16 mouse cellular contexts compared by ENCODE assay signal in genomic region chr13:51705882-51706854, GRCm38 (mm10). TPM values are rescaled to one million over a fixed set of nuclear protein-coding genes. Genes with fewer than 3 reads are reported as not detected.
DNase-seq lines count a peak whose midpoint lies in the region; ATAC-seq and TF ChIP-seq lines count a peak whose summit lies in the region.
"Had no signal": no experiment of that assay in that cellular context is flagged by ENCODE, and none has a peak within 500 bp of the region (broad histone marks: within the 10 kb centered on the region; RNA-seq: fewer than 3 reads in every experiment).

No protein-coding gene starts in this region.

- DNase-seq in left cerebral cortex, adult 2 months (ENCODE audit: extremely low spot score in 1 of 2, low spot score in 2 of 2), result no peak
- DNase-seq in left cerebral cortex, adult 11 months (ENCODE audit: low spot score), result no peak
- peak; percentile 56 for DNase-seq in G1E (ENCODE audit: low spot score)
- DNase-seq in brain, adult 2 months (ENCODE audit: low read depth, low spot score), result peak; percentile 78
- no peak for DNase-seq in gastrocnemius, postnatal 14 days
- no peak for DNase-seq in gastrocnemius, adult 8-10 months (ENCODE audit: low spot score in 2 of 2)
- DNase-seq: cerebellum, adult 8-10 months; heart, postnatal 14 days; kidney, adult 2 months; layer of hippocampus, postnatal 36 days; right cerebral cortex, postnatal 14 days had no signal

- TF ChIP-seq CTCF in left cerebral cortex, adult 2 months (IDR thresholded peaks at IDR 0.05), result no peak
- no peak for TF ChIP-seq CTCF in G1E (IDR thresholded peaks at IDR 0.05; ENCODE audit: low read depth, low read length)

- H3K27me3 ChIP-seq in G1E (ENCODE audit: insufficient read depth, low read length), result no peaks in the 10 kb centered on the region
- no peaks in the 10 kb centered on the region for H3K27me3 ChIP-seq in neural tube, embryonic 14.5 days (ENCODE audit: control insufficient read depth, insufficient read depth, low read length)
- H3K27me3 ChIP-seq: embryonic facial prominence, embryonic 12.5 days; limb, embryonic 13.5 days; megakaryocyte, embryonic 14.5 days; neural tube, embryonic 12.5 days had no signal

- peaks cover 91% of the 10 kb centered on the region for H3K36me3 ChIP-seq in G1E (replicated peaks)
- 0 out of 2 replicates have a peak, but pooled peaks cover 3% of the 10 kb centered on the region for H3K36me3 ChIP-seq in neural tube, embryonic 14.5 days (ENCODE audit: control insufficient read depth, insufficient read depth, low read length)
- H3K36me3 ChIP-seq: embryonic facial prominence, embryonic 12.5 days had no signal

- 57% methylated on average over 22 of the region's 22 CpGs for WGBS in neural tube, embryonic 14.5 days

- peaks cover 26% of the 10 kb centered on the region for H3K4me1 ChIP-seq in G1E (ENCODE audit: insufficient read depth, low read depth, low read length)
- H3K4me1 ChIP-seq in neural tube, embryonic 14.5 days (ENCODE audit: control insufficient read depth, insufficient read depth, low read length), result no peaks in the 10 kb centered on the region
- H3K4me1 ChIP-seq: embryonic facial prominence, embryonic 12.5 days; limb, embryonic 13.5 days had no signal

- no peak overlapping the region for H3K4me3 ChIP-seq in left cerebral cortex, adult 2 months
- H3K4me3 ChIP-seq in G1E (ENCODE audit: low read depth, low read length), result peak overlapping the region; percentile 8; the same call in 1 of the 2 replicates
- H3K4me3 ChIP-seq in neural tube, embryonic 14.5 days (ENCODE audit: low read depth, low read length), result no peak overlapping the region
- H3K4me3 ChIP-seq: embryonic facial prominence, embryonic 12.5 days; limb, embryonic 13.5 days; megakaryocyte, embryonic 14.5 days; neural tube, embryonic 12.5 days had no signal

- H3K9ac ChIP-seq in neural tube, embryonic 14.5 days (replicated peaks; ENCODE audit: low read depth, low read length), result no peak overlapping the region
- H3K9ac ChIP-seq: embryonic facial prominence, embryonic 12.5 days; limb, embryonic 13.5 days; neural tube, embryonic 12.5 days had no signal

- no peaks in the 10 kb centered on the region for H3K9me3 ChIP-seq in G1E (replicated peaks)
- no peaks in the 10 kb centered on the region for H3K9me3 ChIP-seq in neural tube, embryonic 14.5 days (ENCODE audit: control insufficient read depth, low read length)
- H3K9me3 ChIP-seq: embryonic facial prominence, embryonic 12.5 days; limb, embryonic 13.5 days; megakaryocyte, embryonic 14.5 days; neural tube, embryonic 12.5 days had no signal

- intact Hi-C loops in left cerebral cortex, adult 2 months (cut with DNase I), result no loop called here
- intact Hi-C loops in gastrocnemius, postnatal 14 days (cut with DNase I; ENCODE audit: low total_unique reads), result no loop called here

- H3K27ac ChIP-seq in left cerebral cortex, adult 2 months, result peak overlapping the region; percentile 48
- no peak overlapping the region for H3K27ac ChIP-seq in neural tube, embryonic 14.5 days (ENCODE audit: low read depth, low read length)
- H3K27ac ChIP-seq: embryonic facial prominence, embryonic 12.5 days; limb, embryonic 13.5 days; neural tube, embryonic 12.5 days had no signal

- ATAC-seq in G1E (ENCODE audit: extremely low read depth, insufficient number of reproducible peaks, low FRiP score, poor library complexity, severe bottlenecking), result peak; percentile 35
- 0 out of 2 replicates have a peak, but pooled peaks have one; percentile 26 for ATAC-seq in neural tube, embryonic 14.5 days (ENCODE audit: low read depth)

- no peak overlapping the region for H3K4me2 ChIP-seq in neural tube, embryonic 14.5 days (ENCODE audit: low read depth, low read length)
- H3K4me2 ChIP-seq: embryonic facial prominence, embryonic 12.5 days; limb, embryonic 13.5 days; neural tube, embryonic 12.5 days had no signal

RNA-seq across cellular contexts. Expression of gene Secisbp2, which starts 54.7 kb away (rescaled TPM):
- total RNA-seq in left cerebral cortex, adult 2 months (2021), result 10 to 100 TPM; 18.7 to 19.1 TPM
- total RNA-seq in G1E (2014; fragmentation: Nextera tagmentation) (20.0 and 22.7 TPM in 2 replicates), G1E (2017) (27.7 and 32.8 TPM in 2 replicates)
- polyA plus RNA-seq in G1E (2012), result 19.6 and 24.4 TPM in 2 replicates
- 29.6 and 33.9 TPM in 2 replicates for polyA plus RNA-seq in neural tube, embryonic 14.5 days (2014; fragmentation: Nextera tagmentation; extraction: Ambion mirVana)
- total RNA-seq in gastrocnemius, postnatal 14 days (2021), result 1 to 10 TPM; 8.6 to 9.5 TPM
- total RNA-seq in gastrocnemius, adult 8-10 months (2022), result 1 to 10 TPM; 7.6 to 8.9 (median 7.7) TPM

Comparison
In these comparisons a context has a peak if more than half of its experiments do, and no peak if none do; other contexts are left out.
1. DNase-seq: peak in G1E (single experiment) and brain, adult 2 months (single experiment); none in left cerebral cortex, adult 2 months (0 of 2), left cerebral cortex, adult 11 months (single experiment), gastrocnemius, postnatal 14 days (single experiment) and gastrocnemius, adult 8-10 months (0 of 2).